Mouse (Mus musculus): ENCODE data around the gene Them5.

Gene Them5

DNA sequence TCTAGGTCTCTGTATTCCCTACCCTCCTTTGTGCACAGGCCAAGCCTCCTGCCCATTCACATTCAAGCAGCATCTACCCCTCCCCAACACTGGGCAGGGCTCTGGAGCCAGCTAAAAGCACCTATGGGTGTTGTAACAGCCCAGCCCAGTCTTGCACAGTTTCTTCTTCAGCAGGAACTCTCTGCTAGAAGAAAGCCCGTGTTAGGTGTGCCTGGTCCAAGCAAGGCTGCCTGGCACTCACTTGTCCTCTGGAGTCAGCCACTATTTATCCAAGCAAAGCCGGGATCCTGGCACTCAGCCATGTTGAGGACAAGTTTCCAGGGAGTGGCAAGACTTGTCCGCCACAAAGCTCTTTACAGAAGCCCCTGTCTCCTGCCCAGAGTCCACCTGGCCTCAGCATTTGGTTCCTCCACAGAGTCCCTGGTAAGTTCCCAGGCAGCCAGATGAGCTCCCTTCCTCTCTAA lies at the start of gene Them5:
TSS of gene Them5 (plus strand) at position 141 of the 464 bp plus-strand sequence.
- no peak for DNase-seq (ENCODE audit: low spot score)

DNA sequence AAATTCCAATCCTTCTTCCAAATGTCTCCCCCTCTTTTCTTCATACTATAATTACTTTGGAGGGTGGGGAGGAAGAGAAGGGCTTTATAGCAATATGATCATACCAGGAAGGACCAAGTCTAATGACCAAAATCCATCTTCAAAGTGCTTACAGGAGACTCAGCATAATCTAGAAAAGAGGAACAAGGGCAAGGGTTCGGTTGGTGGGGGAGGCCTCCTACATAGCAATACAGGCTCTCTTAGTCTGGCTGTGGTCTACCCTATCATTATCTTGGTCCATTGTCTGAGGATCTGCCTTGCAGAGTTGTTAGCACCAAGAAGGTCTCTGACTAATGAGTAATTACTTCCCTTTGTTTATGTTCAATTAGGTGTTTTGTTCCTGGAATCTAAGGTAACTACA lies 36.4 kb upstream of the Them5 start:
- no peak for DNase-seq (ENCODE audit: low spot score)

DNA sequence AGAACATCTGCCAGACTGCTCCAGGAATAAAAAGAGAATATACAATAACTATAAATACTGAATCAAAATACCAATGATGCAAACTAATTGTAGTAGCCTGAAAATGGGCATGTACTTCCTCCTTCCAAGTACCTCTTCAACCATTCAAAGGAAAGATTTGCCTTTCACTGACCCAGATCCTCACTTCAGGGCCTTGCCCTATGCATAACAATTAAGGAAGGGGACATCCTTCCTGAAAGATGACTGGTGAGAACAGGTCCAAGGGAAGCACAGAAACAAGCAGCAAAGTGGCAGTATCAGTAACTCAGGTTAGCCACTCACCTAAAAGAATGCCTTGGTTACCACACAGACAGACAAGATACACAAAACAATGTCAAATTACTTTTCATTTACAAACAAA lies 34.9 kb upstream of the Them5 start:
- no peak for DNase-seq (ENCODE audit: low spot score)

DNA sequence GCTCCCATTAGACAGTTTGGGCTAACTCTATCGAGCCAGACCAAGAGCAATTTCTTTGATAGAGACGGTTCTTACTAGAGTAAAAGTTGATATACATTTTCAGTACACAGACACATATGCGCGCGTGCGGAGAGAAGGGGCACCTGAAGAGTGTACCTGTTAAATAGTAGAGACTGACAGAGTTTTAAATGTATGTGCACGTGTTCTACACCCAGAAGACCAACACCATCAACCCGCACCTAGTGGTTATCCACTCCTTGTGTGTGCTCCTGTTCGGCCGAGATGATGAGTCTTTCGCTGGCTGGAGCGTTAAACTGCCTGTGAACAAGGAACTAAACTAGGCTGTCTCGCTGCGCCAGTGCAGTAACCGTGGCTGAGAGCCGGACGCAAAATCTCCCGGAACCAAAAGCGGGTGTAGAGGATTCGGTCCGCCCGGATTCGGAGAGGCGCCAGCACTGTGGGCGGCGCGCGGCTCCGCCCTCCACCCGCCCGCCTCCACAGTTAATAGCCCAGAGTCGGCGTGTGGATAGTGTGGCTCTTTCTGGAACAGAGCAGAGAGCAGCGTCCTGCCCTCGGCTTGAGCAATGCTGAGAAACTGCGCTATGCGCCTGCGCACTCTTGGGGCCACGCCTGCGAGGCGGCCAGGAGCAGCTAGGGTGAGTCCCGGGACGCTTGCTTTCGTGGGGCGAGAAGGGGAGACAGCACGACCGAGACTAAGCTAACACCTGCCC lies 32.1 kb upstream of the Them5 start, which contains the start of gene Them4:
TSS of gene Them4 (plus strand) at position 457 of the 731 bp plus-strand sequence.
- peak; percentile 79 for DNase-seq (ENCODE audit: low spot score)

DNA sequence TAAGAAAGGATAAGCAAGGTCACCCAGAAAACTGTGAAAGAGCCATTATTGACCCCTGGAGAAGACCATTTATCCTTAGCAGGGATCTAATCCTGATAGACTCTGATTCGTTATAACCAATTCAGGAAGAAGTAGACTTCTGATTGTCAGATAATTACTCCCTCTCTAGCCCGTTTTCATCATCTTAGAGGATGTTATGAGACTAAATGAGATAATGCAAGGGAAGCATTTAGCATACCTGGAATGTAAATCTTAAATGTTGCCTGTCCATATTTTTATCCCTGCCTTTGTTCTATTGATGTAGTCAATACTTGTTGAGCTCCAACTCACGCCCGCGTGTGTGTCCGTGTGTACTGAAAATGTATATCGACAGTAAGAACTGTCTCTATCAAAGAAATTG lies 31.4 kb upstream of the Them5 start:
- no peak for DNase-seq (ENCODE audit: low spot score)

DNA sequence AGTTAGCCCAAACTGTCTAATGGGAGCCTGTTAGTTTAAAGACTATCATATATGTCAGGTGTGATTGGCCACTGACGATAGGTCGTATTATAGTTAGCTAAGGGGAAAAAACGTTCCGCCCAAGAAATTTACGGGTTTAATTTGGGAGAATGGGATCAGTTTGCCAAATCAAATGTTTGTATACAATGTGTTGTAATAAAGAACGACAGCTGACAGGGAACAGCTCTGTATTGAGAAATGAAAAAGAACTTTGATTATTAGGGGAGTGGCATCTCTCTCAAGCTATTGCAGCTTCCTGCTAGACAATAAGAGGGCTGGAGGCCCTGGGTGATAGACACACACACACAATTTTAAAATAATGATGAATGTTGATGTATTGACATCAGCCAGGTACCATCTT lies 31.0 kb upstream of the Them5 start:
- no peak for DNase-seq (ENCODE audit: low spot score)

DNA sequence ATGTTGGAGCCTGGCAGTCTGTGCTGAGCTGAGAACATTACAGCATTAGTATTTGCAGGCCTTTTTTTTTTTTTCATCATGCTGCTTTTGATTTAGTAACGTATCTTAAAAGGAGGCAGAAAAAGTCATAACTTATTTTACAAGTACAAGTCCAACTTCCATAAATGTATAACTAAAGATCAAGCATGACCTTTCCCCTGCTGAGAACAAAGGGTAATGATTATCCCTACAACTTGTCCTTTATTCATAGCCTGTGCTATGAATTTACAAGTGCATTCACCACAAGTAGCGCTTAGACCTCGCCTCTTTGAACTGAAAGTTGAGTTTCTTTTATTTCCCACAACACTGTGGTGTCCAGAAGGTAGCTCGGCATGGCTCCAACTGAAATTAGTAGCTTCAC lies 30.5 kb upstream of the Them5 start:
- DNase-seq (ENCODE audit: low spot score), result no peak

DNA sequence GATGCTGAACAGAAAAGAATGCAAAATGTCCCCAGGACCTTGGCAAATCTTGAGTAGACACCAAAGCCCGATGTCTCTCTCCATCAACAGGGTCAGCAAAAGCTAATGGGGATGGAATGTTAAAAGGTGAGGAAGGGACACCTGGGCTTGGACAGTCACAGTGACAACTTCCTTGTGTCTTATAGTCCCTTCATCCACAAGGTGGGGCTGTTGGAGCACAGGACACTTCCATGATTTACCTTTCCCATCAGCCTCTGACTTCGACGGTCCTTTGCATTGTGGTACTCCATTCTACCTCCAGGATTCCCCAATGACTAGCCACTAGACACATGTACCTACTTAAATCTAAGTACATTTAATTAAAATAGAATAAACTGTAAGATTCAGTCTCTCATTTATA lies 13.2 kb upstream of the Them5 start:
- DNase-seq (ENCODE audit: low spot score), result no peak

DNA sequence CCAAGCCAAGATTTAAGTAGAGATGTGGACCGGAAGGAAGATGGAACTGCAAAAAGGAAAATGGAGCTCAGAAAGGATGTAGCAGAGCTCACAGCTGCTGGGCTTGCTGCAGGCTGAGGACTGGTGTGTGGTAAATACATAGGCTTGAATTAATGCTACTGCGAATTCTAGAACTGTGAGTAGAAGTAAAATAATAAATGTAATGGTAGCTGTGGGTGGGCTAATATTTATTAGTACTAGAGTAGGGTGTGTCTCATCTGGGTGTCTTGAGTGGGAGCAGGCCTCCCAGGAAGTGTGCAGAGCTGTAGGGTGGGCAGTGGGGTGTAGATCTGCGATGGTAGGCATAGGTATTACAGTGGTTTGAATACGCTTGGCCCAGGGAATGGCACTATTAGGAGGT lies 7.5 kb upstream of the Them5 start:
- DNase-seq (ENCODE audit: low spot score), result no peak

DNA sequence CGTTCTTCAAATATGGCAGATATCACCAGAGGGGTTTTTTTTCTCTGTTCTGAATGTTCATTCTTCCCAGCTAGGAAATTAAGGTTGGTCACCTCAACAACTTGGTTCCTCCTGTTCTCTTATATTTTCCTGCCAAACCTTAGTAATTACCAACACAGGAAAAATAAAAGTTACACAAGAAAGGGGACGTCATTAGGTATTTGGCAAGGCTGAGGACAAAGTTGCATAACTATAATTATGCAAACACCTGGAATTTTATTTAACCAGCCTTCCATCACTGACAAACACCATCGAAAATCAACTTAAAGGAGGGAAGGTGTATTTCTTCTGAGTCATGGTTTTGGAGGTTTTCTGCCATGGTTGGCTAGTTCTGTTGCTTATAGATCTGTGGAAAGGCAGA lies 3.4 kb upstream of the Them5 start:
- no peak for DNase-seq (ENCODE audit: low spot score)

DNA sequence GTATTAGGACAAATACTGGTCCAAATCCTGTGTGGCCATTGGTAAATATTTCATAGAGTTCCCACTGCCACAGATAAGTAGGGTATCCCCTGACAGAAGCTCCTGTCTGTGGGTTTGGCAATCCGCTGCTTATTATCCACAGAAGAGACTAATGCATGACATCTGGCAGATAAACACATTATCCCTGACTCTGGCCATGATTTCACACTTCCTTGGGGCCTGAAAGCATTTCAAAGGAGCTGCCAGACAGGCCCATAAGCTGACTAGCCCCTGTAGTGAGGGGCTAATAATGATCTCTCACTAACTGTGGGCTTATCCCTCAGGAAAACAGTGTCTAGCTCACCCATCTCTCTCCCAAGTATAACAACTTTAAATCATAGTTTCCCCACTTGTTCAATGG lies 653 bp downstream of the Them5 start:
- no peak for DNase-seq (ENCODE audit: low spot score)

DNA sequence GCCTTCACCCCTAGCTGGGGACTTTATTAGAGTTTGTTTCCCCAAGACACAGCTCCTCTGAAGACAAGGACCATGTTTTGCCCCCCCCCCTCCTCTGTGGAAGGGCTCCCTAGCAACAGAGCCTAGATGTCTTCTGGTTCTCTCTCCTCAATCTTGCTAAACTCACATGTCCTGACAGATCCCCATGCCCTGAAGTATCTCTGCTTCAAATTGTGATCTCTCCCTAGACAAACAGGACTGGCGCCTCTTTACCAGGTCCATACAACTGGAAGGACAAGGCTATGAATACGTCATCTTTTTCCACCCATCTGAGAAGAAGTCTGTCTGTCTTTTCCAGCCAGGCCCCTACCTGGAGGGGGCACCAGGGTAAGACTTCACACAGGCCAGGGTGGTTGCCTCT lies 2.3 kb downstream of the Them5 start:
- no peak for DNase-seq (ENCODE audit: low spot score)

DNA sequence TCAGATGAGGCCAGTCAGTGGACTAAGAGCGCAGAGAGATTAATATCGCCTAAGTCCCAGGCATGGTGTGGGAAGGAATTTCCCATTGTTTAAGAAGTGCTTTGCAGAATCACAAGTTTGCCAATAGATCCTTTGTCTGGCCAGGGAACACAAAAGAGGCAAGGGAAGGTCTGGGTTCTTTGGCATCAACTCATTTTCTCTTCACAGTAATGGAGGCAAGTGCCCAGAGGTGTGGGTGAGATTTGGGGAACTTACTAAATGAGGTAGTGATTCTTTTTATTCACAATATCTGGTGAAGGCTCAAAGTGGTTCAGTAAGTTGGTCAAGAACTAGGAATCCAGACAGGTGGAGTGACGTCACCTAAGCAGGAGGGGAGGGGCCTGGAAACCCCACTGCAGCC lies 3.0 kb downstream of the Them5 start:
- DNase-seq (ENCODE audit: low spot score), result no peak

DNA sequence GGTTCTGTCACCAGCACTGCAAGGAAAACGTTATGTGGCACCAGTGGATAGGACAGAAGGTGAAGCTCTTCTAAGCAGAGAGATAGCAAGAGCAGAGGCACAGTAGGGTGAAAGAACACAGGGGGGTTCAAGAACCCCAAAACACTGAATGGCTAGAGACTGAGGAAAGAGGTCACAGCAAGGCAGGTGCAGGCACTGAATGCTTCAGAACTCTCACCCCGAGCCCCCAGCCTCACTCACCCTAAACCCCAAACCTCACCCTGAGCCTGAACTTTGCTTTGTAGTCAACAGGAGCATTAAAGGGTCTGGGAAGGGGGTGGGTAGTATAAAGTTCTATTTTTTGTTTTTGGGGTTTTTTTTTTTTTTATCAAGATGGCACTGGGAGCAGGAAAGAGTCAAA lies 6.2 kb downstream of the Them5 start:
- no peak for DNase-seq (ENCODE audit: low spot score)

DNA sequence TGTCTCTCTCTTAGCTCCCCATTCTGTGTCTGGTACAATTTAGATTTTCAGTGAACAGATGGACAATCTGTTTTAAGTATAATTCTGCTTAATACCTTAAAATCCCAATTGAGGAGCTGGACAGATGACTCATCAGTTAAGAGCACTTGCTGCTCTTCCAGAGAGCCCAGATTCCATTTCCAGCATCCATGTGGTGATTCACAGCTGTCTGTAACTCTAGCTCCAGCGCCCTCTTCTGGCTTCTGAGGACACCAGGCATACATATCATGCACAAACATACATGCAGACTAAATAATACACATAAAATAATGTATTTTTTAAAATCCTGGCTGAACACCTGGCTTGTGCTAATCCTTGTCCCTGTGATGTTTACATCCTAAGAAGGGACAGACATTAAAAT lies 18.9 kb downstream of the Them5 start:
- no peak for DNase-seq (ENCODE audit: low spot score)

DNA sequence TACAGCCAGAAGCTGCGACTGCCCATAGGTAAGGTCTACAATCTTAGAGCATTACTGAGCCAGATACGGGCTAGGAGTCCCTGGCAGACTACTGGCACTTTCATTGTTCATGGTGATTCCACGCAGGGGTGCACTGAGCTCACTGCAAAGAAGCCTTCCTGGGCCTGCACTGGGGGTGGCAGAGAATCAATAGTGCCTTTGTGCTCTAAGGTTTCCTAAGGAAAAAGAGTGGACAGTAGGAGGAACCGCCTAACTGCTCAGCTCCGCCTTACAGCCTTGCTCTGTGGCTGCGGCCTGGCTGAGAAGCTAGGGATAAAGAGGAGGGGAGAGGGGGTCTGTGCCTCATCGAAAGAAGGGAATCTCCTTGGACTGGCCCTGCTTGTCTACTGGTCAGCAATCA lies 20.2 kb downstream of the Them5 start, which contains the start of gene C2cd4d:
TSS of gene C2cd4d (plus strand) at position 301 of the 400 bp plus-strand sequence.
- DNase-seq (ENCODE audit: low spot score), result no peak

DNA sequence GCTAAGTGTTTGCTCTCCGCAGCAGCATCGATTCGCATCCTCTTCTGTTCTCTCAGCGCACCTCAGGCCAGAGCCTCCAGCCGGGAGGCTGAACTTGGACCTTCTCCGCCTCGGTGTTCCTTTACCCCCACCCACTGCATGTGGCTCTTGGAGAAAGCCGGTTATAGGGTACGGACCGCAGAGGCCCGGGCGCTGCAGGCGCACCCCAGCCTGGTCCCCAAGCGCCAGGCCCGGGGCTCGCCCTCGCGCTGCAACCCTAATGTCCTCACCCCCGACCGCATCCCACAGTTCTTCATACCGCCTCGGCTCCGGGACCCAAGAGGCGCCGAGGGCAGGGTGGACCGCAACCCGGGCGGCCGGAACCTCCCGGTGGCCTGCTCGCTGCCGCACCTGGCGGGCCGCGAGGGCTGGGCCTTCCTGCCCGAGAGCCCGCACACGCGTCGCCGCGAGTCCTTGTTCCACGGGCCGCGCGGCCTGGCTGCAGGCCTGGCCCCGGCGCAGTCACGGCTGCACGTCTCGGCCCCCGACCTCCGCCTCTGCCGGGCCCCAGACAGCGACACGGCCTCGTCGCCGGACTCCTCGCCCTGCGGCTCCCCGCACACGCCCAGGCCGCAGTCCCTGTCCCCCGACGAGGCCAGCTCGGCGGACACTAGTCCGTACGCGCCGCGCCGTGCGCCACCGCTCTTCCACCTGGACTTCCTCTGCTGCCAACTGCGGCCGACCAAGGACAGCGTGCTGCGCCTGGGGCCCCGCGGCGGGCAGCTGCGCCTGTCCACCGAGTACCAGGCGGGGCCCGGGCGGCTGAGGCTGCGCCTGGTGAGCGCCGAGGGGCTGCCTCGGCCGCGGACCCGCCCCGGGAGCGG lies 21.6 kb downstream of the Them5 start:
- no peak for DNase-seq (ENCODE audit: low spot score)

DNA sequence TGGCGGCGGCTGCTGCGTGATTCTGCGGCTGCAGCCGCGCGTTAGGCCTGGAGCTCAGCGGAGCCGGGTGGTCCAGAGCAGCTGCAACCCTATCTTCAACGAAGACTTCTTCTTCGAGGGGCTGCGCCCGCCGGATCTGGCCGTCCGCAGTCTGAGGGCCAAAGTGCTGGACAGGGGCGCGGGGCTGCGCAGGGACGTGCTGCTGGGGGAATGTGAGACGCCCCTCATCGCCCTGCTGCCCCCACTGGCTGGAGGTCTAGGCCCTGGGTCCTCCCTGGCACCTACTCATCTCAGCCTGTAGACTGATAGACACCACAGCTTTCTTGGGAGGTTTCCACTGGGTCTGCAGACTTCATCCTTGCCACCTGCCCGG lies 22.2 kb downstream of the Them5 start:
- no peak for DNase-seq (ENCODE audit: low spot score)

DNA sequence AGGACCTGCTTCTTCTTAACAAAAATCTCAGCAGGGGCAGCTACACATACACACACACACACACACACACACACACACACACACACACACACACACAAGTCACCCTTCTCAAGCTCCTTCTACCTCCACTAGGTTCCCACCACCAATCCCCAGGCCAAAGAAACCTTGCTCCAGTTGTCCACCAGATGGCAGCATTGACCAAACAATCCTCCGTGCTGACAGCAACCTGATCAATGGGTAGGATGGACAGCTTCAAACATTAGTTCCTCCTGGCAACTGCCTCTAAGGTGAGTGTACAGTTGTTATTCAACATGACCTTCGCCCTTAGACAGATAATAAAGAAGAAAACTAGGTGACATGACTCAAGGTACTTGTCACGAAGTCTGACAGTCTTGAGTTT lies 24.9 kb downstream of the Them5 start:
- DNase-seq (ENCODE audit: low spot score), result no peak

DNA sequence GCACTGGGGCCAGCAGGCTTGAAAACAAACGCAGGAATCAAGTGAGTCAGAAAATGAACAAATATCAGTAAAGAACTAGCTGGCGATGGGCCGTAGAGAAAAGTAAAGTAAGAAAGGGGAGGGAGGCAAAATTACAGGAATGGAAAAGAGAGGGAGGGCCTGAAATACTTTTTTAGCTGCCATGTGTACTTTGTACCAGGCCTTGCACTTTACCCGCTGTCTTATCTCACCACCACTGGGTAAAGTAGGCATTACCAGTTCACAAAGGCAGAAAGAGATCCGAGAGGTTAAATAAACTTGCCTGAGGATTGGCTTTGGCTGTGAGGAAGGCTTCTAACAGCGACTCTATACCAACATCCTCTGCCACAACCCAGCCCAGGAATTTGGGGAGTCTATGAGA lies 25.6 kb downstream of the Them5 start:
- no peak for DNase-seq (ENCODE audit: low spot score)

DNA sequence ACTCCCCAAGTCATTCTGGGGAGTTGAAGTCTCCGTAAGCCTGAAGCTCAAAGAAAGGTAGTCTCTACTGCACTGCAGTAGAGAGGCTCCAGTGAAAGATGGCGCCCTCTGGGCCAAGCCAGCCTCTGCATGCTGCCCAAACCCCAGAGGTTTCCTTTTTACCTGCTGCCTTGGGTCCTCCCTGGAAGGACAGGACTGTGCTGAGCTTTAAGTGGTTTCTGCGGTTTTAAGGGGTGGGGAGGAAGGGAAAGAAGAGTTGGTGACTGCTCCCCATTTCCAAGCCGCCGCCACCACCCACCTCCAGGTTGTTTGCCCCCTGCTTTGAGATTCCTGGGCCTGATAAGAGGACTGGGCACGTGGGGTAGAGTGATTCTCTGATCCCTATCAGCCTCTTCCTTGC lies 26.7 kb downstream of the Them5 start:
- DNase-seq (ENCODE audit: low spot score), result no peak

DNA sequence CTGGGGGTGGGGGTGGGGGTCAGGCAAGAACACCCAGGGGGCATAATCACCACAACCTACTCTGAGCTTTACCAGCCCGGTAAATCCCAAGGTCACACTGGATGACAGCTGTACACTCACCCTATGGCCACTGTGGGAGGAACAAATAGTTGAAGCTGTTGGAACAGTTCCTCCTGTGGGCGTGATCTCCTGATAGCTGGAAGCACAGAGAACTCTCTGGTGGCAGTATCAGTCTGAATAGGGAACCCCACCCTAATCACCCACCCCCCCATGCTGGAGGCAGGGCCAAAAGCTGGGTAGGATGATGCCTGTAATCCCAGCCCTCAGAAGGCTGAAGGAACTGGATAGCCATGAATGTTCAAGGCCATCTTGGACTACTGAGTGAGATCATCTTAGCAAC lies 27.8 kb downstream of the Them5 start:
- no peak for DNase-seq (ENCODE audit: low spot score)

DNA sequence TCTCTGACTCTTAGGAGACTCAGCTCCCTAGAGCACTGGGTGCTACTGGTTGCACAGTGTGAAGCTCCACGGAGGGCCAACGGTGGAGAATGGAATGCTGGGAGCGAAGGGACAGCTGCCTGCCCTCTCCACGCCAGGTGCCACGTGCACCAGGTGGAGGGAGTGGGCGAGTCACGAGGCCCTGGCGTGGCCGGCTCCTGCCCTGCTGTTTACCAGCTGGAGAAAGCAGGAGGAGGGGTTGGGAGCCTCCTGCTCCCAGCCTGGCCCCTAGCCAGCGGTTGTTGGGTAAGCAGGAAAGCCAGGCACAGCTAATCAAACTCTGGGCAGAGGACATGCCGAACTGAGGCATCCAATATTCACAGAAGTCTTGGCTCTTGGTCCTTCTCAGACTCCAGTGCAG lies 29.7 kb downstream of the Them5 start:
- DNase-seq (ENCODE audit: low spot score), result no peak
